Mouse (Mus musculus) heart, embryonic 11.5 days (tissue): ENCODE measurements around the gene Stbd1. TPM values are rescaled to one million over a fixed set of nuclear protein-coding genes. Genes with fewer than 3 reads are reported as not detected.

Source experiments
- ATAC-seq: fragments of 200-750 bp; cut with Nextera tagmentation; replicated peaks from 2 replicates; pipeline ENCODE4 v1.8.0; 2017; ENCODE audit warnings: moderate library complexity; ENCODE audit not compliant: insufficient number of reproducible peaks, low FRiP score, low TSS enrichment
- H3K27ac ChIP-seq: fragments of 300-500 bp; sonication (generic); 2 replicates; pipeline ENCODE4 v1.5.1; 2014; ENCODE audit warnings: mild to moderate bottlenecking, low read depth, low read length
- H3K27me3 ChIP-seq: fragments of 300-500 bp; sonication (generic); 2 replicates; pipeline ENCODE4 v1.6.1; 2014; ENCODE audit warnings: mild to moderate bottlenecking, low read length, mixed read lengths; ENCODE audit not compliant: control insufficient read depth, insufficient read depth
- H3K36me3 ChIP-seq: fragments of 300-500 bp; sonication (generic); 2 replicates; pipeline ENCODE4 v1.6.1; 2014; ENCODE audit warnings: mild to moderate bottlenecking, low read length, moderate library complexity, mixed read lengths; ENCODE audit not compliant: control insufficient read depth, insufficient read depth
- H3K4me1 ChIP-seq: fragments of 300-500 bp; sonication (generic); 2 replicates; pipeline ENCODE4 v1.6.1; 2014; ENCODE audit warnings: low read length; ENCODE audit not compliant: control insufficient read depth, insufficient read depth
- H3K4me2 ChIP-seq: fragments of 300-500 bp; sonication (generic); 2 replicates; pipeline ENCODE4 v1.6.1; 2014; ENCODE audit warnings: mild to moderate bottlenecking, moderate library complexity
- H3K4me3 ChIP-seq: fragments of 300-500 bp; sonication (generic); 2 replicates; pipeline ENCODE4 v1.5.1; 2014; ENCODE audit warnings: low read depth, low read length
- H3K9ac ChIP-seq: fragments of 300-500 bp; sonication (generic); 2 replicates; pipeline ENCODE4 v1.6.1; 2014; ENCODE audit warnings: mild to moderate bottlenecking, low read depth, low read length, moderate library complexity
- H3K9me3 ChIP-seq: fragments of 300-500 bp; sonication (generic); replicated peaks from 2 replicates; pipeline ENCODE4 v1.6.1; 2016; ENCODE audit warnings: low read length; ENCODE audit not compliant: control insufficient read depth
- WGBS: fragments of 180-500 bp; shearing (Covaris S2); extraction: QIAGEN DNeasy Blood & Tissue Kit; methylation state at CpG from one replicate; pipeline ENCODE4 v1.1.7; 2014; ENCODE audit not compliant: insufficient replicate concordance; 5-methylcytosine and 5-hydroxymethylcytosine counted together
- polyA plus RNA-seq: library from polyadenylated mRNA; unstranded; fragments of >200 nt; fragmentation: Nextera tagmentation; extraction: Ambion mirVana; gene quantifications from 2 replicates; pipeline ENCODE4 v1.2.1, GENCODE M21; 2014

The Stbd1 gene
- 67.9 and 80.2 TPM in 2 replicates for polyA plus RNA-seq

DNA sequence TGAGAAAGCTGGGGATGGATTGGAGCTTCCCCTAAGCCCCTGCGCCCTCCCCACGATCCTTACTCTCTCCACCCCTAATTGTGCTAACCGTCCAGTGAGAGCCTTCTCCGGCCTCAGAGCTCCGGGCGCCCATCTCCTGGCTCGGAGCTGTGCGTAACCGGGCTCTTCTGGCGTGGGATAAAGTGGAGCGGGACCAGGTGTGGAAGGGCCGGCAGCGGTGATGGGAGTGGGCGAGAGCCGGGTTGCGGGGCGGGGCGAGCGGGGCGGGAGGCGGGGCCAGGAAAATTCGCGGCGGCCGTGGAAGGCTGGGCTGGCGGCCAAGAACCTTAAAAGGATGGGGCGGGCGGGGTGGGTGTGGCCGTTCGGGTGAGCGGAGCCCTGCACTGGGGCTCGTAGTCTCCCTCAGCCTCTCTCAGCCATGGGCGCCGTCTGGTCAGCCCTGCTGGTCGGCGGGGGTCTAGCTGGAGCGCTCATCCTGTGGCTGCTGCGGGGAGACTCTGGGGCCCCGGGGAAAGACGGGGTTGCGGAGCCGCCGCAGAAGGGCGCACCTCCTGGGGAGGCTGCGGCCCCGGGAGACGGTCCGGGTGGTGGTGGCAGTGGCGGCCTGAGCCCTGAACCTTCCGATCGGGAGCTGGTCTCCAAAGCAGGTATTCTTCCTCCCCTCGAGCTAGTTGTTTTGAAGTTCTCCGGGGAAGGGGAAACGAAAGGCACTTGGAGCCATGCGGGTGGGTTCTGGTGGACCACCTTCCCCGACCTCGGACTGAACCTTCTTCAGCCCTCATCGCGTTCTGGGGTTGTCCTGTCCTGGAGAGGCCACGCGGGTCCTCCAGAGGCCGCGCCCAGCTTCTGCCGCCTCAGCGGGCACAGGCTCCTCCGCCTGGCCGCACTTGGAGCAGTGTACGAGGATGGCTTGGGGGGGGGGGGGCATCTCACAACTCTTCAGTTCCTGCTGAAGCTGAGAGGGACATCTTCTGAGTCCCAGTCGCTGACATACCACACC is at the start of gene Stbd1:
TSS of gene Stbd1 (plus strand) at position 351 of the 1,000 bp plus-strand sequence.
- Histone ChIP-seq H3K36me3 (0 out of 2 replicates have a peak, but pooled peaks cover 4% of the 10 kb centered on the region), H3K9me3 (no peaks in the 10 kb centered on the region), H3K27ac (peak within 1 kb of the TSS; percentile 85), H3K4me3 (peak within 1 kb of the TSS; percentile 77), H3K27me3 (no peaks in the 10 kb centered on the region), H3K9ac (peak within 1 kb of the TSS; percentile 89), H3K4me1 (peaks cover 9% of the 10 kb centered on the region), H3K4me2 (peak within 1 kb of the TSS; percentile 81)
- ATAC-seq = peak; percentile 91
- WGBS = under 1% methylated on average over 67 of the region's 69 CpGs

DNA sequence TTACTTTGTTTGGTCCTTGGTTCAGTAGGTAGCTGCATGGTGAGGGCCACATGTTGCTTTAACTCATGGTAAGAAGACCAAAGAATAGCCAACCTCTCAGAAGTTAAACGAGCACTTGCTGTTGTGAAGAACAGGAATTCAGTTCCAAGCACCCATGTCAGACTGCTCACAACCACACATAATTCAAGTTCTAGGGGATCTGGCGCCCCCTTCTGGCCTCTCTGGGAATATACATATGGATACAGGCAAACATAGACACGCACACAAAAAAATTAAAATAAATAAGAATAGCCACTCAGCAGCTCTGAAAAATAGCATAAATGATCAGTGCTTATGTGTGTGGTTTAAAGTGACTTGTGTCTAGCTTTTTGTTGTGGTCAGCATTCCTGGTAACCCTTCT is 48.9 kb upstream of the Stbd1 start:
- Histone ChIP-seq H3K9me3 (no peaks in the 10 kb centered on the region; the same call in 1 of the 2 replicates), H3K4me3 (no peak overlapping the region), H3K27ac (no peak overlapping the region), H3K36me3 (no peaks in the 10 kb centered on the region), H3K9ac (no peak overlapping the region), H3K27me3 (no peaks in the 10 kb centered on the region), H3K4me2 (no peak overlapping the region), H3K4me1 (no peaks in the 10 kb centered on the region)
- WGBS = 73% methylated on average over 3 of the region's 3 CpGs
- ATAC-seq = no peak

DNA sequence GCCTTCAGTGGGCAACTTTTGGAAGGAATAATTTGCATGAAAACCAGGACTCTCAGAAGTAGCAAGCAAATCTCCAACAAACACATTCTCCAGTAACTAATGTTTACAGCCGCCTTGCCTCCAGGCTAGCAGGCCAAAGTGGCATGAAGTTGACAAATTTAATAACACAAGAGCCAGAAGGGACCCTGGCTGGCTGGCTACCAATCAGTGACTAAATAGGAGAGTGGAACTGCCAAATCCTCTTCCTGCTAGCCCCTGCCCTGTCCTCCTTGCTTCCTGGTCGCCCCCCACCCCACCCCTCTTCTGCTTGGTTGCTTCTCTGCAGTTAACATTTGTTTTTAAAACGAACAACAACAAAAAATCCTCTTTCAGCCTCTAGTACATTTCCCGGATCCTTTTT is 48.4 kb upstream of the Stbd1 start:
- H3K4me1 ChIP-seq = no peaks in the 10 kb centered on the region
- H3K36me3 ChIP-seq = no peaks in the 10 kb centered on the region
- H3K9ac ChIP-seq = no peak overlapping the region
- H3K4me2 ChIP-seq = no peak overlapping the region
- H3K27me3 ChIP-seq = no peaks in the 10 kb centered on the region
- WGBS = 77% methylated on average over 4 of the region's 4 CpGs
- no peak for ATAC-seq
- H3K4me3 ChIP-seq = no peak overlapping the region
- no peak overlapping the region for H3K27ac ChIP-seq
- H3K9me3 ChIP-seq = no peaks in the 10 kb centered on the region; the same call in 1 of the 2 replicates

DNA sequence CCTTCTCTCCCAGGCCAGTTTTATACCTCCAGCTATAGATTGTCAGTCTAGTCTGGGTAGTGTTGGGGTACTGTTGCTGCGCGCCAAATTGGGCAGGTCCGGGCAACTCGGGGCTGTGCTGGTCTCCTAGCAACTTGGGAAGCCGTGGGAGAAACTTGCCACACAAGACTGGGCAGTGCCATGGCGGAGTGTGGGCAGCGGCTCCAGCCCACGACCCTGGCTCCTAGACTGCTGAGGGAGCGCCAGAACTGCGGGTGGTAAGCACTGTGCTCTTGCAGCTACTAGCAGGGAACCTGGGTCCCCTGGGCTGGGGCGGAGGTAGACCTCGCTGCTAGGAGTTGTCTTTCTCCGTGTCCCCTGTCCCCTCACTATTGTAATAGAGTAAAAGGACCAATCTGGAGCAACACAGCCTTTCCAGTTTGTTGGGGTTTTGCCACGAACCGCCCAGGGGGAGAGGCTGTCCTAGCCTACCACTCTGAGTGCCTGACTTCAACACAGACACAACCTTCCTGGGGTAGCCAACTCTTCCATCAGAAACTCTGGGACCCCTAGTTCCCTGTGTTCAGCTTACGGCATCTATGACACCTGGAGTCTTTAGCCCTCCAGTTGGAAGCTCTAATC is 47.8 kb upstream of the Stbd1 start, which contains the start of gene Fam47e:
TSS of gene Fam47e (plus strand) at position 179 of the 621 bp plus-strand sequence.
- Histone ChIP-seq H3K4me2 (no peak within 1 kb of the TSS), H3K36me3 (no peaks in the 10 kb centered on the region), H3K4me3 (no peak within 1 kb of the TSS), H3K27me3 (no peaks in the 10 kb centered on the region), H3K4me1 (no peaks in the 10 kb centered on the region), H3K27ac (no peak within 1 kb of the TSS), H3K9me3 (no peaks in the 10 kb centered on the region; the same call in 1 of the 2 replicates), H3K9ac (no peak within 1 kb of the TSS)
- ATAC-seq = no peak
- 69% methylated on average over 16 of the region's 16 CpGs for WGBS

DNA sequence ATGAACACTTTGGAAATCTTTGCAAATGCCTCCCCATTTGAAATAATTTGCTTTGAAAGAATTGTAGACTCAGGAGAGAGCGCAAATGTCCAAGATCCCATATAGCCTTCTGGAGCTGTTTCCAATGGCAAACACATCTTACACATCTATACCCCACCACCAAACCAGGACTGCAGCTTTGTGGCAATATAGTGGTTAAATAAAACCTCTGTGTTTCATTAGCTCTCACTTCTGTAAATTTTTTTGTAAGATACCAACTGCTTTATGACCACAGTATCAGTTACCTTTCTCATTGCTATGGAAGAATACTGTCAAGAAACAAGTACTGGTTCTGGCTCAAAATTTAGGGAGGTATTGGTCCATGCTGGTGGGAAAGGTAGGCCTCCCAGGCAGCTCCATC is 46.9 kb upstream of the Stbd1 start:
- H3K4me3 ChIP-seq = no peak overlapping the region
- H3K9ac ChIP-seq = no peak overlapping the region
- no peaks in the 10 kb centered on the region for H3K27me3 ChIP-seq
- no peaks in the 10 kb centered on the region for H3K4me1 ChIP-seq
- H3K36me3 ChIP-seq = no peaks in the 10 kb centered on the region
- no peaks in the 10 kb centered on the region; the same call in 1 of the 2 replicates for H3K9me3 ChIP-seq
- no peak overlapping the region for H3K27ac ChIP-seq
- no peak overlapping the region for H3K4me2 ChIP-seq
- 88% methylated on average over 1 of the region's 1 CpGs for WGBS
- ATAC-seq = no peak

DNA sequence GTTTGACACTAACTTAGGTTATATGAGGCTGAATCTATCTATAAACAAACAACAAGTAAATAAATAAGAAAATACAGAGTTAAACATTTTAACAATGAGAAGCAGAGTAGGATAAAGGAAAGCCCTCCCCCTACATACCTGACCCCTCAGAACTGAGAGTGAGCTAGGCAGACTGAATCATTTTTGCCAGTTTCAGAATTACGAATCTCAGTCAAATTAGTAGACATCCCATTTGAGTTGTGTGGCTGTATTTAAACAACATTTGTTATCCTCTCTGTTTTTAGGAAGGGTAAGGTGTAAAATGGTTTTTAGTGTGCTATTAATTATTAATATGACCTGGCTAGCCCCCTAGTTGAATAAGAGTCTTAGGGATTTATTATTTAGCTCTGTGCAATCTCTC is 45.3 kb upstream of the Stbd1 start:
- Histone ChIP-seq H3K4me1 (no peaks in the 10 kb centered on the region), H3K4me3 (no peak overlapping the region), H3K27ac (no peak overlapping the region), H3K27me3 (no peaks in the 10 kb centered on the region), H3K36me3 (no peaks in the 10 kb centered on the region), H3K4me2 (no peak overlapping the region), H3K9me3 (no peaks in the 10 kb centered on the region; the same call in 1 of the 2 replicates), H3K9ac (no peak overlapping the region)
- ATAC-seq = no peak
- WGBS = 80% methylated on average over 1 of the region's 1 CpGs

DNA sequence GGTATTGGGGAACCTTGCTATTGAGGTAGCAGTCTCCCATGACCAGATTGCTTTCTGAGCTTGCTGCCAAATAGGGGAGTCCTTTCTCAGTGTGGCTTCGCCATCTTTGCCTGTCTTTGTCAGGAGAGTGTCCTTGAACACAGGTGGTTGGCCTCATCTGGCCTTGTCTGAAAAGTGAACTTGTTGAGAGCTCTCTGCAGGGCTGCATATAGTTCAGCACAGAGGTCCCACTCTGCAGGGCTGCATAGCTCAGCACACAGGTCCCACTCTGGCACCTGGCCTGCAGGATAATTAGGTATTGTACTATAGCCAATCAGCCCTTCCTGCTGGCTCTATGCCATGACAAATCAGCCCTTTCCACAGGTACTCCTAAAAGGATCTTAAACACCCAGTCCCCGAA is 42.6 kb upstream of the Stbd1 start:
- no peak overlapping the region for H3K4me3 ChIP-seq
- H3K27ac ChIP-seq = no peak overlapping the region
- no peaks in the 10 kb centered on the region for H3K4me1 ChIP-seq
- no peak overlapping the region for H3K9ac ChIP-seq
- no peak overlapping the region for H3K4me2 ChIP-seq
- ATAC-seq = no peak
- no peaks in the 10 kb centered on the region for H3K27me3 ChIP-seq
- no peaks in the 10 kb centered on the region for H3K9me3 ChIP-seq
- H3K36me3 ChIP-seq = no peaks in the 10 kb centered on the region
- WGBS = 71% methylated on average over 2 of the region's 2 CpGs

DNA sequence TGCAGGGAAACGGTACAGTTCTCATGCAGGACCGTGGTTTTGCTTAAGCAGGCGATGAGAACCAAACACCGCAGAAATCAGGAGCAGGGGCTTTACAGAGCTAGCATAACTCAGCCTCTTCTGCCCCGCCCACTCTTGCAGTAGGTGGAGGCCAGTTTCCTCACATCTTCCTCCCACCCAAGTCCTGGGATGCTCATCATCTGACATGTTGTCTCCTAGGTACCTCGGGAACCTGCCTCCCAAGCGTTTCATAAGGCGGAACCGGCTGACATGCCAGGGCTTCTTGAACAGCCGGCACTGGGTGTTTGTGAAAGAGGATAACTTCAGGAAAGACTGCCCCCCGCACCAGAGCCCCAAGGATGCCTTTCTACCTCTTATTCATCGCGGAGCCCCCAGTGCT is 40.8 kb upstream of the Stbd1 start:
- H3K27ac ChIP-seq = no peak overlapping the region
- no peak overlapping the region for H3K4me3 ChIP-seq
- no peak overlapping the region for H3K9ac ChIP-seq
- no peak for ATAC-seq
- no peaks in the 10 kb centered on the region for H3K36me3 ChIP-seq
- no peak overlapping the region for H3K4me2 ChIP-seq
- no peaks in the 10 kb centered on the region for H3K9me3 ChIP-seq
- no peaks in the 10 kb centered on the region for H3K27me3 ChIP-seq
- WGBS = 76% methylated on average over 13 of the region's 13 CpGs
- no peaks in the 10 kb centered on the region for H3K4me1 ChIP-seq
